Mouse (Mus musculus): ENCODE data around the gene Ptprn2. TPM values are rescaled to one million over a fixed set of nuclear protein-coding genes. Genes with fewer than 3 reads are reported as not detected.

The Ptprn2 gene
- total RNA-seq, 2 experiments from 2014 or later = 14.8 to 17.6 TPM

Small RNA genes within 50 kb of the gene (microRNA-seq; reads per million reads assigned to microRNA genes)
- 15.4 reads per million, percentile 30 among the genes with 10 or more reads in this experiment for gene Mir153

Other genes with a start within 250 kb of the Ptprn2 start
- 10 to 100 TPM; 10.5 to 12.3 TPM for gene Wdr60, start 222.7 kb upstream of the Ptprn2 start, total RNA-seq (2021)
- not detected for gene Gm11027, start 210.3 kb upstream of the Ptprn2 start, total RNA-seq (2021)
- 10 to 100 TPM; 58.3 to 64.6 TPM for gene Esyt2, start 204.5 kb upstream of the Ptprn2 start, total RNA-seq (2021)
- gene Ncapg2, start 80.3 kb upstream of the Ptprn2 start, total RNA-seq (2021) = 1 to 10 TPM; 7.6 to 7.9 TPM